Mouse (Mus musculus): ENCODE measurements around the gene Upf1. TPM values are rescaled to one million over a fixed set of nuclear protein-coding genes. Genes with fewer than 3 reads are reported as not detected.

The Upf1 gene
- total RNA-seq, 2 experiments from 2014 or later: 64.0 to 70.2 TPM

Other genes starting within 250 kb of the Upf1 start
- 1 to 10 TPM in 1 of 2 experiments, under 1 TPM in 1; 0.13 to 2.6 TPM for gene Ncan, start 232.4 kb downstream of the Upf1 start, total RNA-seq (2021)
- 10 to 100 TPM; 19.0 to 24.0 TPM for gene Nr2c2ap, start 221.9 kb downstream of the Upf1 start, total RNA-seq (2021)
- 10 to 100 TPM; 13.0 to 17.4 TPM for gene Rfxank, start 214.1 kb downstream of the Upf1 start, total RNA-seq (2021)
- 10 to 100 TPM; 54.8 to 59.2 TPM for gene Borcs8, start 213.8 kb downstream of the Upf1 start, total RNA-seq (2021)
- gene Mef2b, start 213.6 kb downstream of the Upf1 start, total RNA-seq (2021): under 1 TPM; 0.48 to 0.99 TPM
- 10 to 100 TPM; 68.0 to 84.2 TPM for gene Tmem161a, start 180.9 kb downstream of the Upf1 start, total RNA-seq (2021)
- gene Slc25a42, start 141.0 kb downstream of the Upf1 start, total RNA-seq (2021): 10 to 100 TPM; 34.0 to 41.4 TPM
- gene Sugp2, start 119.1 kb downstream of the Upf1 start, total RNA-seq (2021): 10 to 100 TPM; 31.4 to 33.7 TPM
- gene Armc6, start 118.8 kb downstream of the Upf1 start, total RNA-seq (2021): 10 to 100 TPM; 10.9 to 13.6 TPM
- gene Homer3, start 70.5 kb downstream of the Upf1 start, total RNA-seq (2021): 10 to 100 TPM; 18.5 to 19.8 TPM
- gene Ddx49, start 50.8 kb downstream of the Upf1 start, total RNA-seq (2021): 10 to 100 TPM; 63.9 to 70.5 TPM
- gene Cope, start 50.8 kb downstream of the Upf1 start, total RNA-seq (2021): 100 to 1,000 TPM; 185 to 205 TPM
- 1 to 10 TPM; 2.0 to 2.5 TPM for gene Cers1, start 37.5 kb downstream of the Upf1 start, total RNA-seq (2021)
- not detected for gene Gdf1, start 23.5 kb downstream of the Upf1 start, total RNA-seq (2021)
- gene Comp, start 20.3 kb upstream of the Upf1 start, total RNA-seq (2021): under 1 TPM in 1 of 2 experiments, not detected in 1; 0.35 TPM
- gene Crtc1, start 86.3 kb upstream of the Upf1 start, total RNA-seq (2021): 10 to 100 TPM; 19.3 to 22.3 TPM
- 10 to 100 TPM; 26.0 to 27.0 TPM for gene Klhl26, start 123.7 kb upstream of the Upf1 start, total RNA-seq (2021)
- gene Tmem59l, start 134.1 kb upstream of the Upf1 start, total RNA-seq (2021): 10 to 100 TPM; 20.4 to 26.4 TPM
- 1 to 10 TPM in 1 of 2 experiments, under 1 TPM in 1; 0.74 to 1.6 TPM for gene Crlf1, start 139.9 kb upstream of the Upf1 start, total RNA-seq (2021)
- 100 to 1,000 TPM; 155 to 174 TPM for gene Rex1bd, start 153.5 kb upstream of the Upf1 start, total RNA-seq (2021)
- gene Uba52, start 157.5 kb upstream of the Upf1 start, total RNA-seq (2021): 1,000 to 10,000 TPM; 1,449 to 1,570 TPM
- gene Fkbp8, start 174.4 kb upstream of the Upf1 start, total RNA-seq (2021): 100 to 1,000 TPM; 257 to 332 TPM
- 10 to 100 TPM; 68.1 to 76.3 TPM for gene Kxd1, start 174.7 kb upstream of the Upf1 start, total RNA-seq (2021)
- gene Ell, start 186.2 kb upstream of the Upf1 start, total RNA-seq (2021): 10 to 100 TPM; 23.1 to 26.6 TPM
- 100 to 1,000 TPM; 115 to 165 TPM for gene Isyna1, start 241.1 kb upstream of the Upf1 start, total RNA-seq (2021)

Data from adrenal gland, adult 18-20 months (tissue).